Mouse (Mus musculus): ENCODE results near the gene Zfp759. TPM values are rescaled to one million over a fixed set of nuclear protein-coding genes. Genes with fewer than 3 reads are reported as not detected.

The Zfp759 gene
- total RNA-seq, 4 experiments from 2014 or later = 3.9 to 7.1 (median 5.4) TPM

Other genes starting within 250 kb of the Zfp759 start
- 1 to 10 TPM in 3 of 4 experiments, under 1 TPM in 1; 0.70 to 2.6 (median 1.5) TPM for gene Gm10767, start 216.7 kb upstream of the Zfp759 start, total RNA-seq (2022)
- gene Zfp712, start 60.5 kb upstream of the Zfp759 start, total RNA-seq (2022) = 1 to 10 TPM; 1.7 to 2.9 (median 2.2) TPM
- gene Zfp708, start 23.7 kb upstream of the Zfp759 start, total RNA-seq (2022) = 1 to 10 TPM in 1 of 4 experiments, under 1 TPM in 2, not detected in 1; 0.73 to 2.2 (median 0.84) TPM
- 1 to 10 TPM; 5.1 to 8.4 (median 7.4) TPM for gene Gm28557, start 13.1 kb upstream of the Zfp759 start, total RNA-seq (2022)
- 1 to 10 TPM in 2 of 4 experiments, under 1 TPM in 2; 0.62 to 2.5 (median 1.0) TPM for gene Rslcan18, start 5.4 kb upstream of the Zfp759 start, total RNA-seq (2022)
- gene Rsl1, start 51.5 kb downstream of the Zfp759 start, total RNA-seq (2022) = 1 to 10 TPM; 5.6 to 9.3 (median 6.9) TPM
- 1 to 10 TPM; 2.3 to 3.0 (median 2.6) TPM for gene Zfp455, start 72.8 kb downstream of the Zfp759 start, total RNA-seq (2022)
- 1 to 10 TPM; 2.9 to 5.5 (median 4.4) TPM for gene Zfp458, start 156.8 kb downstream of the Zfp759 start, total RNA-seq (2022)
- 1 to 10 TPM; 3.0 to 4.8 (median 4.4) TPM for gene Zfp457, start 184.8 kb downstream of the Zfp759 start, total RNA-seq (2022)
- gene Zfp595, start 210.9 kb downstream of the Zfp759 start, total RNA-seq (2022) = 1 to 10 TPM; 5.3 to 6.1 (median 5.6) TPM
- 1 to 10 TPM in 2 of 4 experiments, not detected in 2; 3.7 to 3.9 TPM for gene Gm28044, start 238.9 kb downstream of the Zfp759 start, total RNA-seq (2022)
- gene Zfp953, start 238.9 kb downstream of the Zfp759 start, total RNA-seq (2022) = 1 to 10 TPM; 2.7 to 3.8 (median 3.0) TPM

Measured in adrenal gland, adult 8-10 months (tissue).